Mouse (Mus musculus) brain, embryonic 14.5 days (tissue): Measurements from ENCODE around the gene Camta1. TPM values are rescaled to one million over a fixed set of nuclear protein-coding genes. Genes with fewer than 3 reads are reported as not detected.
A peak's percentile ranks its signal among the peaks of the same experiment; 100 is the strongest.

Experiments used
- DNase-seq: peaks from one replicate; pipeline ENCODE4 v3.0.0-alpha.2; 2011; ENCODE audit warnings: low read depth
- CTCF ChIP-seq: fragments of 200-500 bp; IDR thresholded peaks from 2 replicates; pipeline ENCODE4 v1.5.1; 2012; ENCODE audit warnings: inconsistent platforms, mild to moderate bottlenecking, moderate library complexity, borderline replicate concordance; ENCODE audit not compliant: insufficient read depth, insufficient read length; ENCODE audit errors: extremely low read depth
- POLR2A ChIP-seq: fragments of 200-500 bp; IDR thresholded peaks from 2 replicates; pipeline ENCODE4 v1.6.1; 2012; ENCODE audit warnings: mild to moderate bottlenecking, inconsistent platforms, borderline replicate concordance; ENCODE audit not compliant: poor library complexity, insufficient read depth, insufficient read length, severe bottlenecking; ENCODE audit errors: extremely low read depth
- polyA plus RNA-seq: library from polyadenylated mRNA; depleted of rRNA; stranded (reverse); fragments of >200 nt; gene quantifications from 2 replicates; pipeline ENCODE4 v1.2.3, GENCODE M21; 2012

Camta1 gene
- polyA plus RNA-seq, 1 experiment, result 92.9 TPM

DNA sequence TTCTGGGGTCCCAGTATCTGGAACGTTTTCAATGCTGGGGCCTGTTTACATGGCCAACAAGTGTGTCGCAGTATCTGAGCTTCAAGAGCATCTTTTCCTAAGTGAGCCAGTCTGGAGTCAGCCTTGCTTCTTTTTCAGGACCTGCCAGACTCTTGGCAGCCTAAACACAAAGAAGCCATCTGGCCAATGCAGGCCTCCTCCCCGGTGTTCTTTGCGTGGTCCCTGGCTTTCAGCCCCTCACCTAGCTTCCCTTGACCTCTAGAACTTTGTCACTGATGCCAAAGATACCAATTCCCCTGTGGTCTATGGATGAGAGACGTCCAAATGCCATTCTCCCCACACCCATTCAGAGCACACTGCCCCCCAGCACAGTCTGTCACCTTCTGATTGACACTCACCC is 289.0 kb downstream of the Camta1 start:
- TF ChIP-seq POLR2A (no peak), CTCF (no peak)
- DNase-seq, result peak; percentile 58

DNA sequence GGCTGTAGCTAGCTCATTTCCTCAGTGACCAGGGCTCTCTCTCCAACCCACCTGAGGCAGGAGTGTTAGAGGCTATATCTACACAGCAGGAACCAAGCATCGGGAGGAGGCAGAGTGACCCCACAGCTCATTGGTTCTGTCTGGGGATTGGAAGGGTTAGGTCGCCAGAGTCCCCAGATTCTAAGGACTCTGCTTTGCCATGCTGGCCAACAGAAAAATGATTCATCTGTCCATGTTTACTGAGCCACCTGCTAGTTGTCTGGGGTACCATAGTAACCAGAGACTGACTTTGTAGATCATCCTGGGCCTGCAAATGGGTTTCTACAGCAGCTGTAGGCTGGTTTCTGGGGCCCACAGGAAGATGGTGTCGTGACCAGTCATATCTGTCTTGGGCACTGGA is 292.1 kb downstream of the Camta1 start:
- TF ChIP-seq CTCF, result no peak
- no peak for TF ChIP-seq POLR2A
- DNase-seq, result no peak

DNA sequence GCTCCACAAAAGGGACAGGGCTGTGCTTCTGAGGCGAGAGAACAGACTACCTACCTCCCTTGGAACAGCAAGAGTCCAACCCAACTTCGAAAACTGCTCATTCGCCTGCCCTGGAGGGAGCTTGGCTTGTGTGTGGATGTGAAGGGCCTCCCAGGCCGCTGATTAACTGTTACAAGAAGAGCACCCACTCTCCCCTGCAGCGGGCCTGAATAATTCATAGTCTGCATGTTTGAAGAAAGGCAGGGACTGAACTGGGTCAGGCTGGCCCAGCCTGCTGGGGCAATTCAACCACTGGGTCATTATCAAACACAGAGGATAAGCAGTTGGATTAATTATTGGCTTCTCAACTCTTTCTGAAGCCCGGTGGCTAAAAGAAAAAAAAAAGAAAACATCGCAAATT is 292.8 kb downstream of the Camta1 start:
- TF ChIP-seq POLR2A, result no peak
- no peak for TF ChIP-seq CTCF
- peak; percentile 72 for DNase-seq

DNA sequence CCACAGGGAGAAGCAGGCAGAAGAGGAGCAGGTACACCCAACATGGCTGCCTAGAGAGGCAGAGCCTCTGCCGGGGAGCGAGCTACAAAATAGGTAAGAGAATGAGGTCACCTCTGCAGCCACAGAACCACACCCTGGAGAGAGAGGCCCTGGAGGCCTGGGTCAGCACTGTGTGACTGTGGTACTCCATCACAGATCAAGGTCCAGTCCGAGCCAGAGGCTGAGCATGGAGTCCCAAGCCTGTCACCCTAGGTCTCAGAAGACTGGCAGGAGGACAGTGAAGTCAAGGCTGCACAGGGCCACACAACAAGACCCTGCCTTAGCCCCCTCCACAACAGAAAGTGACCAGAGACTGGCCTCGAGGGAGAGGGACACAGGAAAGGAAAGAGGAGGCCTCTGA is 294.6 kb downstream of the Camta1 start:
- no peak for DNase-seq
- no peak for TF ChIP-seq CTCF
- no peak for TF ChIP-seq POLR2A

DNA sequence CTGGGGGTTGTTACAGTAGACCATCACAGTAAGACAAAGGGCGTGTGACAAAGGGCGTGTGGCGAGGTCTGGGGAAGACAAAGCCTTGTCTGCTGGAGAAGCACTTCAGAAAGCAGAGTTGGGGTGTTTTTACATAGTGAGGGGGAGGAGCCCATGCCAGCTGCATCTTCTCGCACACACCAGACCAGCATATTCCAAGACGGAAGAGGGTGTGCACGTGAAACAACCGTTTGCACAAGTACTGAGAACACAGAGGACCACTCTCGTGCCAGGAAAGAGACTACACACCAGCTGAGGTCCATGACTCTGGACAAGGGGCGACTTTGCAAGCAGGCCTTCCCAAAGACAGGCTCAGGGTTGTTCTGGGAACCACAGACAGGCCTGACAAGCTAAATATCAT is 306.2 kb downstream of the Camta1 start:
- TF ChIP-seq POLR2A (no peak), CTCF (no peak)
- no peak for DNase-seq

DNA sequence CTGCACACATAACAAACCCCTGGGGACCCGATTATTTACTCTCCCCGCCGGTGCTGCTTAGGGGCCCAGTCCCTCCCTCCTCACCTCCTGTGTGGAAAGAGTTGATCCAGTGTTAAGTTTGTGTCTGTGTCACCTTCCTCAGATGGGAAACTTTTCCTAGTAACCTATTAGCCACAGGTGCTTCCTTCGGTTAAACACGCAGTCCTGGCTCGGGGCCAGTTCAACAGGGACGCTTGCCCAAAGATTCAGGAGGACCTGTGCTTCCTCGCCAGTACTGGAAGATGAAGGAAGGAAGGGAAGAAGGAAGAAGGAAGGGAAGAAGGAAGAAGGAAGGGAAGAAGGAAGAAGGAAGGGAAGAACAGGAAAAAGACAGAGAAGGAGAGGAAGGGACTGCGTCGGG is 312.2 kb downstream of the Camta1 start:
- no peak for TF ChIP-seq POLR2A
- TF ChIP-seq CTCF, result no peak
- no peak for DNase-seq

DNA sequence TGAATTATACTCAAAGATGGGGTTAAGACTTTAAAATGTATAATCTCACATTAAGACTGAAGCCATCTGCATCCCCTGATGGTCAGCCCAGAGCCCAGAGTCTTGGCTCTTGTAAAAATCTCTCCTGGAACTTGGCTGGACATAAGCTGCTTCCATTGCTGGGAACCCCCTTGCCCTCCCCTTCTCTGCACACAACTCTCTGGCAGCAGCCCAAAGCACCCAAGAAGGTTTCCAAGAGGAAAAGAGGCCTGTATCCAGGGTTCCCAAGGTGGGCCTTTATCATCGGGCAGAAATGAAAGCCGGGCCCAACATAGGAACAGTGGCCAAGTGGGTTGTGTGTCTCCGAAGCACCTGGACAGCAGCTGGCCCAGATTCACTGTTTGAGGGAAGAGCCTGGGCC is 316.2 kb downstream of the Camta1 start:
- no peak for DNase-seq
- TF ChIP-seq POLR2A (no peak), CTCF (no peak)

DNA sequence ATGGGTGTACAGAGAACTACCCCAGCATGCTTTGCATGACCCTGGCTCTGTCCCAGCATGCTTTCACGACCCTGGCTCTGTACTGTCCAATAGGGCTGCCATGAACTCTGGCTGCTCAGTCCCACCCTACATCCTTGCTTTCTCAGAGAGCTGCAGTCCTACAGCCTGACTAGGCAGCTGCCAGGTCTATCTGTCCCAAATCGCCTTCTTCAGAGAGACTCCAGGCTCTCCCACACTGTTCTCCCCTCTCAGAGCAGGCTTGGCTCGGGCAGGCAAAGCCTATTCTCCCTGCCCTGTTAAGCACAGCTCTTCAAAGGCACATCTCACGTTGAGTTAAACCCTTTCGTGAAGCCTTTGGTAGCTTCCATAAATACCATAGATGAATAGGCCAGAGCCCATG is 317.5 kb downstream of the Camta1 start:
- DNase-seq, result no peak
- TF ChIP-seq POLR2A, result no peak

DNA sequence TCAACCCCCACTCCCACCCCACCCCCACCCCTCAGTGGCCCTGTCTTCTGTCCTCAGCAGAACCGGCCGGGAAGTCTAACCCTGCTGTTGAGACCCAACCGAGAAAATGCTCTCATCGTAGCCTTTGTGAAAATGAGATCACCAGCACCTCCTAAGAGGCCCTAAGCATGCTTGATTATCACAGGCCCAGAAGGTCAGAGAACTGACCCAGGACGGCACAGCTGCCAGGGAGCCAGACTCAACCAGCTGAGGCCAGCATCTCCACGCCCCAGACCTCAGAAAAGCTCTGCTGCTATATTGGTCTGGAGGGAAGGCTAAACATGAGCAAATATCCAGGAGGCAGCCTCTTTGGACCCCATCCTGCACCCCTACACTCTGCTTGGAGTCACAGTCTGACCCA is 321.1 kb downstream of the Camta1 start:
- TF ChIP-seq POLR2A (no peak), CTCF (no peak)
- DNase-seq, result no peak

DNA sequence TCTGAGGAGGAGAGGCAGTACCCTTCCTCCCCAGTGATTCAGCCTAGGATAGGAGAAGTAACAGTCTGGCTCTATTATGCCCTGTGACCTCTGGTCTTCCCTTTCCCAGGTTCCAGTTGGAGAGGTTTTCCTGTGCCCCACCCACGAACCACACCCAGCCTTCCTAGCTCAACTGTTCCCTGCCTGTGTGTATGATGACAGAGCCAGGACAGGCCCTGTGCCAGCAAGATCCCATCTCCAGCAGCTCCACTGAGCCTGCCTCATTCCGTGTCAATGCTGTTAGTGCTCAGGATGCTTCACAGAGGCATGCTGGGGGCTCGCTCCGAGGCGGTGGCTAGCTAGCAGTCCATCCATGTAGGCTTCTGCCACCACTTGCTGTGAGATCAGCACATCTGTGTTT is 321.8 kb downstream of the Camta1 start:
- peak; percentile 35 for DNase-seq
- TF ChIP-seq CTCF (no peak), POLR2A (no peak)

DNA sequence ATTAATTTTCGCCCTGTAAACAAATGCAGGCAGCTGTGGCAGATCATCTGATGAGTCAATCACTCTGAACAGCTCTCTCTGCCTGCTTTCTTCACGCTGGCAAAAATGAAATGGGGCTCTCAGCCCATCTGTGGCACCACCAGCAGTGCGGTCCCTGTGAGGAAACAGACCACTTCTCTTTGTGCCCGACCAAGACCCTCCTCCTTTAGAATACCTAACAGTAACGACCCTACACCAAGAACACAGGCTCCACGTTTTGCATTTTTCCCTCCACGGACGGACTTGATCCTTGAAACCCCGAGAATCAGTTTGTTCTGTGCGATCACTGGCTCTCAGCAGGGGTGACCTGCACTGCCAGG is 322.5 kb downstream of the Camta1 start:
- no peak for DNase-seq
- no peak for TF ChIP-seq CTCF
- TF ChIP-seq POLR2A, result no peak

DNA sequence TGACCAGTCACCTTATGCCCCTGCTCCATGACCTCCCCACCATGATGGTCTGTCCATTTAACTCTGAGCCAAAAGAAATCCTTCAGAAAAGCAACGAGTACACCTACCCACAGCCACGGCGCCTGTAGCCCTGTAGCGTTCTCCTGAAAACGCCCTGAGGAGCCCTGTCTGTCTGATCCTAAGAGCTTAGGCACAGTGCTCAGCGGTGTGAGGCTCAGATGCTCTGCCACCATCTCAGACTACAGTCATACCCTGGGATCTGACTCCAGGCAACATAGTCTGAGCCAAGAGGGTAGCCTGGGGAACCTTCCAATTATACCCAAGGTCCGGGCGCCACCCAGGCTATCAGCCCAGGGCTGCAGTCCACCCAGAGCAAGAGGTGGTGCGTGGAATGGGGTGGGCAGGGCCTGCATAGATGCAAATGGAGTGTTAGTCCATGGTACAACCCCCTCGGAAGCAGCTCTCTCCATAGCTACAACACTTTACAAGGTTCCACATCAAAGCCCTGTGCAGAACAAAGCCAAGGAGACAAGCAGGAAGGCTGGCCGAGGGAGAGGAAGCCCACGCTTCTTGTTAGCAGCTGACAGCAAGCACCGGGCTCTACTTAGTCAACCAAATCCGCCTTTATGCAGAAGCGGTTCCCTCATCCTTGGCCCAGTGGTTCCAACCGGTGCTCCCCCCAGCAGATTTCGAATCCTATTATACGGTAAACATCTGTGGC is 323.1 kb downstream of the Camta1 start:
- TF ChIP-seq CTCF, result no peak
- TF ChIP-seq POLR2A, result no peak
- DNase-seq, result peak; percentile 75
